Mouse (Mus musculus) lung, postnatal 0 days (tissue): ENCODE measurements around the gene Npnt. TPM values are rescaled to one million over a fixed set of nuclear protein-coding genes. Genes with fewer than 3 reads are reported as not detected.

Experiments
- ATAC-seq: fragments of 200-750 bp; cut with Nextera tagmentation; 2 replicates; pipeline ENCODE4 v1.8.0; 2017; ENCODE audit warnings: moderate library complexity
- DNase-seq: peaks from one replicate; pipeline ENCODE4 v3.0.0-alpha.2; 2016; ENCODE audit warnings: low spot score
- H3K27ac ChIP-seq: fragments of 300-500 bp; sonication (generic); 2 replicates; pipeline ENCODE4 v1.5.1; 2014; ENCODE audit warnings: antibody characterized with exemption, mild to moderate bottlenecking, low read length, mixed read lengths
- H3K27me3 ChIP-seq: fragments of 300-500 bp; sonication (generic); replicated peaks from 2 replicates; pipeline ENCODE4 v1.6.1; 2014; ENCODE audit warnings: low read length, mixed read lengths; ENCODE audit not compliant: insufficient read depth
- H3K36me3 ChIP-seq: fragments of 300-500 bp; sonication (generic); 2 replicates; pipeline ENCODE4 v1.6.1; 2014; ENCODE audit warnings: low read length, mixed read lengths; ENCODE audit not compliant: insufficient read depth
- H3K4me1 ChIP-seq: fragments of 300-500 bp; sonication (generic); 2 replicates; pipeline ENCODE4 v1.6.1; 2014; ENCODE audit warnings: antibody characterized with exemption, low read depth, low read length, mixed read lengths; ENCODE audit not compliant: insufficient read depth
- H3K4me2 ChIP-seq: fragments of 300-500 bp; sonication (generic); replicated peaks from 2 replicates; pipeline ENCODE4 v1.6.1; 2014; ENCODE audit warnings: low read depth, mild to moderate bottlenecking, low read length, moderate library complexity, mixed read lengths
- H3K4me3 ChIP-seq: fragments of 300-500 bp; sonication (generic); 2 replicates; pipeline ENCODE4 v1.5.1; 2014; ENCODE audit warnings: low read depth, low read length
- H3K9ac ChIP-seq: fragments of 300-500 bp; sonication (generic); replicated peaks from 2 replicates; pipeline ENCODE4 v1.6.1; 2014; ENCODE audit warnings: low read depth, mild to moderate bottlenecking
- H3K9me3 ChIP-seq: fragments of 300-500 bp; sonication (generic); 2 replicates; pipeline ENCODE4 v1.6.1; 2016; ENCODE audit warnings: low read length, mixed read lengths
- CTCF ChIP-seq: IDR thresholded peaks from 2 replicates; pipeline ENCODE4 v1.5.1; 2016; ENCODE audit warnings: antibody characterized with exemption, mild to moderate bottlenecking
- EP300 ChIP-seq: IDR thresholded peaks from 2 replicates; pipeline ENCODE4 v1.6.1; 2016; ENCODE audit warnings: antibody characterized with exemption, mild to moderate bottlenecking, control low read depth
- WGBS: fragments of 180-500 bp; shearing (Covaris S2); extraction: QIAGEN DNeasy Blood & Tissue Kit; methylation state at CpG from one replicate; pipeline ENCODE4 v1.1.7; 2014; 5-methylcytosine and 5-hydroxymethylcytosine counted together
- polyA plus RNA-seq: library from polyadenylated mRNA; unstranded; fragments of >200 nt; fragmentation: Nextera tagmentation; extraction: Ambion mirVana; gene quantifications from 2 replicates; pipeline ENCODE4 v1.2.1, GENCODE M21; 2015

Npnt gene
- polyA plus RNA-seq: 298 and 352 TPM in 2 replicates

DNA sequence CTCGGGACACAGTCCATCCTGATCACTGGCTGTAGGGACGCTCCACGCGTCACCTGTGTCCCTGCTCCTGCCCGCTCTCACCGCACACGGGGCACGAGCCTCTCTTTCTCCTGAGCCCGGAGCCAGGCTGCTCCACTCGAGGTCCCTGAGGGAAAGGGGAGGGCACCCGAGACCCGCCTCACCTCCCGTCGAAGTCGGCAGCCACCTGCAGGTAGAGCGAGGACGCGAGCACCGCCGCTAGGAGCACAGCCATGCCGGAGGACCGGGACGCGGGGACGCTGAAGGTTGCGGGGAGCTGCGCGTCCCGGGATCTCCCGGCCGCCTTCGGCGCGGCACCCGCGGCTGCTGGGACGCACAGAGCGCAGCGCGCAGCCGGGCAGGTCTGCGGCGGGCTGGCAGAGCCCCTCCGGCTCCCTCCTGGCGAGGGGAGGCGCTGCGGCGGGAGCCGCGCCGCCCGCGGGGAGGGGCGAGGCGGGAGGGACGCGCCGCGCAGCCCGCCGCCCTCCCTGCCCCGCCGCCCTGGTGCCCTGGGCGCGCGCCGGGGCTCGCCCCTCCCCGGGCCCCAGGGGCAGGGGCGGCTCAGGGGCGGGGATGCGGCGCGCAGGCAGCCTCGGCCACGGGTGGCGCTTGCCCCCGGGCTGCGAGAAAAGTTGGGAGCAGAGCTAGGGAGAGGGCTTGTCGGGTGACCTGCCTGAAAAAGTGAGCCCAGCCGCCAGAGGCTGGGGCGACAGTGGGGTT, at the start of gene Npnt:
Gene Npnt (minus strand): TSS at position 501 of the 738 bp plus-strand sequence.
- DNase-seq: peak; percentile 85
- ATAC-seq: peak; percentile 89
- Histone ChIP-seq H3K36me3 (no peaks in the 10 kb centered on the region), H3K27me3 (no peaks in the 10 kb centered on the region), H3K9ac (peak within 1 kb of the TSS; percentile 88), H3K4me3 (peak within 1 kb of the TSS; percentile 79), H3K27ac (peak within 1 kb of the TSS; percentile 93), H3K4me2 (peak within 1 kb of the TSS; percentile 77), H3K4me1 (no peaks in the 10 kb centered on the region), H3K9me3 (no peaks in the 10 kb centered on the region)
- TF ChIP-seq EP300 (no peak), CTCF (peak; percentile 54)
- WGBS: under 1% methylated on average over 60 of the region's 82 CpGs

DNA sequence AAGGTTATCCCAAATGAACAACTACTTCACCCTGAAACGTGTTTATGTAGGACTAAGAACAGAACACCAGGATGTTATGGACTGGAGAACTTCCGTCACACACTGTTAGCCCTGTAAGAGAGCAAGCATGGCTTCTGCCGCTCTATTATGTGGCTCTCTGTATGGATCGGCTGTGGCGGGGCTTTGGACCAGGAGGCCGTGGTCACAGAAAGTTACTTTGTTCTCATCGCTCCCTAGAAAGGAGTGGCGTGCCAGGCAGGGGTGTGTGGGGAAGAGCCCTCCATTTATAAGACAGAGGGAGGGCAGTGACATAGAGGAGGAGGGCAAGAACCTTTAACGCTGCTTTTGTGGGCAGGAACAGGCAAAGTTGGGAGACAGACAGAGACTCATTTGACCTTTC, 46.2 kb upstream of the Npnt start:
- Histone ChIP-seq H3K27ac (no peak overlapping the region), H3K36me3 (no peaks in the 10 kb centered on the region), H3K4me2 (no peak overlapping the region), H3K4me3 (no peak overlapping the region), H3K27me3 (no peaks in the 10 kb centered on the region), H3K4me1 (no peaks in the 10 kb centered on the region), H3K9me3 (no peaks in the 10 kb centered on the region), H3K9ac (no peak overlapping the region)
- DNase-seq (no peak), ATAC-seq (no peak)
- TF ChIP-seq CTCF (no peak), EP300 (no peak)
- 81% methylated on average over 9 of the region's 9 CpGs for WGBS

DNA sequence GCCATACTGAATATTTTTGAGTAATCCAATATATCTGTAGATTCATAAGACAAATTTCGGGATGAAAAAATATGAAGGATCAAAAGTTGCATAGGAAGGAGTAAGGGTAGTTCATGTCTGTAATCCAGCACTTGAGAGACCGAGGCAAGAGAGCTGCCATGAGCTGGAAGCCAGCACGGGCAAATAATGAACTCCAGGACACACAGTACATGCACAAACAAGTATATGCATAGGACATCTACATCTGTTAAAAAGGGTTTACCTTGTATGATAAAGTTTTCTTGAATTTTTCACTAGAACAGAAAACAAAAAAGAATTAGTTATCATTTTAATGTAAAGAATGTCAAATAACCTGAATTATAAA, 45.8 kb upstream of the Npnt start:
- H3K4me1 ChIP-seq: no peaks in the 10 kb centered on the region
- WGBS: 64% methylated on average over 3 of the region's 3 CpGs
- no peak overlapping the region for H3K27ac ChIP-seq
- H3K9me3 ChIP-seq: no peaks in the 10 kb centered on the region
- ATAC-seq (no peak), DNase-seq (no peak)
- TF ChIP-seq EP300 (no peak), CTCF (no peak)
- H3K4me2 ChIP-seq: no peak overlapping the region
- H3K27me3 ChIP-seq: no peaks in the 10 kb centered on the region
- H3K36me3 ChIP-seq: no peaks in the 10 kb centered on the region
- no peak overlapping the region for H3K4me3 ChIP-seq
- no peak overlapping the region for H3K9ac ChIP-seq

DNA sequence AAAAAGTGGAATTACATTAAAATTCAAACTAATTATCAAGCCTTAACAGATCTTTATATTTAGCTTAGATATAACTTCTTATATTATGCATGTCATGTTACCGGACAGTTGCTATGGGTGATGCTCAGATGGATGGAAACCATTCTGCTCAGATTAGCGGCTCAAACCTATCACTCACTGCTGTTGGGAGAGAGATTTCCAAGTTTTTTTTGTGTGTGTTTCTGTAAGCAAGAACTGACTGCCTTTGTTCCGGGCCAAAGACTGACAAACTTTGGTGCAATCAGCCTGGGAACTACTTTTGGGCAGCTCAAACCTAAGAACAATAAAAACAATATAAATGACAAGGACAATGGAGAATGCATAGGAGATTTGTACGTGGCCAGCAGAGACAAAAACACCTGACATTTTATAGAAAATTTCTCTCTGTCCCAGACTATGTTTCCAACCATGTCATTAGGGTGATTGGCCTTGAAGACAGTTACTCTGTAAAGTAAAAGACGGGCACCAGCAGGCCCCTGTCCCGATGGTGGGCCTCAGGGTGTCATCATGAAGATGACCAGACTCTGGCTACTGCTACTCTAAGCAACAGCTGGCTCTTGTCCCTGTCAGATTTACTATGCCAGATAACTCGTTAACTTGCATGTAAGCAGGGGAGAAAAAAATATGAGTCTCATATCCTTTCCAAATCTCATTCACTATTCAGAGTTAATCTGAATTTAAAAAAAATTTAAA, 45.2 kb upstream of the Npnt start:
- H3K9me3 ChIP-seq: no peaks in the 10 kb centered on the region
- no peak overlapping the region for H3K9ac ChIP-seq
- no peak; the same call in 1 of the 2 replicates for TF ChIP-seq EP300
- TF ChIP-seq CTCF: no peak
- H3K4me1 ChIP-seq: no peaks in the 10 kb centered on the region
- no peaks in the 10 kb centered on the region for H3K27me3 ChIP-seq
- no peak overlapping the region for H3K4me3 ChIP-seq
- H3K36me3 ChIP-seq: no peaks in the 10 kb centered on the region
- H3K27ac ChIP-seq: 0 out of 2 replicates have a peak overlapping the region, but pooled peaks have one; percentile 9
- ATAC-seq (peak; percentile 94), DNase-seq (peak; percentile 84)
- H3K4me2 ChIP-seq: no peak overlapping the region
- 62% methylated on average over 7 of the region's 7 CpGs for WGBS

DNA sequence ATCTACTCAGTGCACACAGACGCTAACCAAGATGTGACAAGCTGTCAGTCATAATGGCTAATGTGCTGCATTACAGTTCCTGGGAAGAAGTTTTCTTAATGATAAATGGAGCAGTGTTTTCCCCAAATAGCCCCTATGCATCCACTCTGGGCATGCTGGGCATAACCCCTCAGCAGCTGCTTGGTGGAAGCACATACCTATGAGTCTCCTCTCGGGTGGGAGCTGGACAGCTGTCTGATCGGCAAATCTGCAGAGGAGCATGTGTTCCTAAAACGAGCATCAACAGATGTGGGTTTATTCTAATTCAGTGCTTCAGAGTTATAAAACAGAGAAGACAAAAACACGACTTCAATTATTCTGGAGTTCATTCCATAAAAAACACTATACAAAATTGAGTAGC, 36.1 kb upstream of the Npnt start:
- Histone ChIP-seq H3K4me3 (no peak overlapping the region), H3K36me3 (no peaks in the 10 kb centered on the region), H3K9ac (no peak overlapping the region), H3K27me3 (no peaks in the 10 kb centered on the region), H3K27ac (no peak overlapping the region), H3K9me3 (no peaks in the 10 kb centered on the region), H3K4me2 (no peak overlapping the region), H3K4me1 (0 out of 2 replicates have a peak, but pooled peaks cover 6% of the 10 kb centered on the region)
- DNase-seq (no peak), ATAC-seq (no peak)
- 93% methylated on average over 5 of the region's 5 CpGs for WGBS
- TF ChIP-seq CTCF: no peak
- TF ChIP-seq EP300: no peak

DNA sequence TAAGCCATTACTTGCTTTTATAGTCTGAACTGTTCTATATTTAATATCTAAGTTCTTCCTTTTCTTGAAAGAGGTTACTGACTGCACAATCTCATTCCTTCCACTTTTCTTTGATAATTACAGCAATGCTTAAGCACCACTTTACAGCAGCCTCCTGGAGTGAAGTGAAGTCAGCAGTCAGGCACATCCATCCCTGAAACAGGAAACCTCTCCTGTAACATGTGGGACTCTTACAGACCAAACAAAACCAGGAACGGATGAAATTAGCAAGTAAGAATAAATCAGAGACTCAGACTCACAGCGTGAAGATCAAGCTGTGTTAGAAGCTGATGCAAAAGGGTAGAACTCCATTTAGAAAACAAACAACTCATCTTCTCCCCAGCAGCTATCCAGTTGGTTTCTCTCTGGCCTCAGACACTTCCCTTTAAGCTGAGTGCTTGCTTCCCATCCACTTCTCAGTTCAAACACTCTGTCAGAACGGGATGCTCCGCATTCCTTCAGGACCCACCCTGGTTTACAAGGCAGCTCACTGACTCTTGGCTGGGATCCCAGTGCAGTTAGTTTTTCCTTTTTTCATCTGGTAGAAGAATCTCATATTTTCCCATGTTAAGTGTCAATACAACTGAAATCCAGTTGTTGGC, 33.9 kb upstream of the Npnt start:
- 0 out of 2 replicates have a peak, but pooled peaks cover 6% of the 10 kb centered on the region for H3K4me1 ChIP-seq
- H3K27me3 ChIP-seq: no peaks in the 10 kb centered on the region
- 19% methylated on average over 4 of the region's 4 CpGs for WGBS
- no peak overlapping the region for H3K4me2 ChIP-seq
- ATAC-seq (peak; percentile 97), DNase-seq (peak; percentile 93)
- H3K9me3 ChIP-seq: no peaks in the 10 kb centered on the region
- TF ChIP-seq EP300 (peak; percentile 88), CTCF (no peak)
- peak overlapping the region; percentile 76 for H3K27ac ChIP-seq
- no peak overlapping the region for H3K4me3 ChIP-seq
- no peaks in the 10 kb centered on the region for H3K36me3 ChIP-seq
- no peak overlapping the region for H3K9ac ChIP-seq
